Mouse (Mus musculus): Measurements from ENCODE around the gene Sox6. TPM values are rescaled to one million over a fixed set of nuclear protein-coding genes. Genes with fewer than 3 reads are reported as not detected.

Sox6 gene
- total and polyA plus RNA-seq, 3 experiments, result 0.09 to 1.3 (median 0.90) TPM

DNA sequence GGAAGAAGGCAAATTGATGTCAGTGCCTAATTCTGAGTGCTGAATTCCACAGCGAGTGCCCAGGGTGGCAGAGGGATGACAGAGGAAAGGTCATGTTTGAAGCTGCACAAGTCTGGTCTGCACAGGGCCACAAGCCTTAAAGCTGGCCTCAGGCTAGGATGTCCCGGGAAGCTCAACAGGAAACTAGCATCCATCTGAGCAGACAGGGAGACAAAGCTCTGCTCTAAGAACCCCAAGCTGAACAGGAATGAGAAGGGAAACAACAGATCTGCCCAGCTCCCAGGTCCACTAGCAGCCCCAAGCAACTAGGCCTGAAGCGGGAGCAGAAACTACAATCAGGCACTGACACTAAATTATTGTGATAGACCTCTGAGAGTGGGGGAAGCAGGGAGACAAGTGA is 8.6 kb downstream of the Sox6 start (continued):
- no peak for TF ChIP-seq CTCF (conservative IDR thresholded peaks at IDR 0.05 in 1 of 2, IDR thresholded peaks at IDR 0.05 in 1 of 2; ENCODE audit: low read depth in 2 of 2, low read length in 2 of 2)
- no peak for TF ChIP-seq POLR2A (IDR thresholded peaks at IDR 0.05; ENCODE audit: low read depth, low read length)
- no peak for TF ChIP-seq ZMIZ1 (IDR thresholded peaks at IDR 0.05; ENCODE audit: low read depth, low read length)

DNA sequence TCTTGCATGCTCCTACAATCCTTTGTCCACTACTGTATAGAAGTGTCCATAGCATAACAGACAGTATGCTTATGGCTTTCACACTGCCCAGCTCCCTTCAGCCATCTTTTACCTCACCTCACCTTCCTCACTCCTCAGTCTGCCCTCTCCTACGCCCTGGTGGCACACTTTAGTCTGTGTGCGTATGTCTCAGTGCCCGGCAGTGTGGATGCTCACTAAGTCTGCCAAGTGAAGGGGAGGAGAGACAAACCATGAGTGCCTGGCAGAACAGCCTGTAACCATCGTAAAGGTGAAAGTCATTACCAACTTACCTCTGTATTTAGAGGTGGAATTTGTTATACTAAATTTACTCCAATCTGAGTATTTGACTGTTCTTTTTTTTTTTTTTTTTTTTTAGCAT is 35.9 kb downstream of the Sox6 start:
- H3K79me2 ChIP-seq (replicated peaks; ENCODE audit: control insufficient read depth, extremely low read depth, insufficient read depth, poor library complexity, severe bottlenecking), result no peaks in the 10 kb centered on the region
- dilution Hi-C loops (cut with MboI; ENCODE audit: extremely low pct_ligation_motif_present, extremely low pct_unique_long_range_greater_than_20kb, low sequenced_read_pairs) (no loop called here), in situ Hi-C loops (cut with MboI; ENCODE audit: low pct_ligation_motif_present, low pct_unique_long_range_greater_than_20kb, low sequenced_read_pairs) (no loop called here)
- no peaks in the 10 kb centered on the region for H3K27me3 ChIP-seq (replicated peaks)
- peaks cover 0 to 4% of the 10 kb centered on the region in 2 experiments; a peak in 1 of 4 replicates for H3K4me1 ChIP-seq (ENCODE audit: control insufficient read depth in 1 of 2, insufficient read depth in 2 of 2)
- no peak for DNase-seq (ENCODE audit: extremely low read depth)
- H3K4me2 ChIP-seq (ENCODE audit: insufficient read depth, low read depth, poor library complexity, severe bottlenecking), result no peak overlapping the region
- no peak overlapping the region for H3K4me3 ChIP-seq (replicated peaks in 1 of 3; ENCODE audit: low read depth in 2 of 3, low read length in 2 of 3, poor library complexity in 1 of 3)
- no peaks in the 10 kb centered on the region for H3K36me3 ChIP-seq (replicated peaks in 1 of 2; ENCODE audit: control insufficient read depth in 1 of 2, insufficient read depth in 1 of 2, low read length in 1 of 2)
- no peak overlapping the region for H3K9ac ChIP-seq (ENCODE audit: insufficient read depth, low read depth)
- no peak overlapping the region for H3K27ac ChIP-seq (ENCODE audit: insufficient read depth, low read depth)
- TF ChIP-seq TCF12 (IDR thresholded peaks at IDR 0.05; ENCODE audit: low read depth, low read length) (no peak), MYC (IDR thresholded peaks at IDR 0.05; ENCODE audit: low read depth, low read length) (no peak), ZC3H11A (IDR thresholded peaks at IDR 0.05; ENCODE audit: low read depth, low read length) (no peak), NRF1 (IDR thresholded peaks at IDR 0.05; ENCODE audit: low read depth, low read length) (no peak), PAX5 (IDR thresholded peaks at IDR 0.05; ENCODE audit: low read length) (no peak), ZKSCAN1 (IDR thresholded peaks at IDR 0.05; ENCODE audit: borderline replicate concordance, low read depth, low read length) (no peak)
- no peaks in the 10 kb centered on the region for H3K9me3 ChIP-seq (replicated peaks; ENCODE audit: low read length)

DNA sequence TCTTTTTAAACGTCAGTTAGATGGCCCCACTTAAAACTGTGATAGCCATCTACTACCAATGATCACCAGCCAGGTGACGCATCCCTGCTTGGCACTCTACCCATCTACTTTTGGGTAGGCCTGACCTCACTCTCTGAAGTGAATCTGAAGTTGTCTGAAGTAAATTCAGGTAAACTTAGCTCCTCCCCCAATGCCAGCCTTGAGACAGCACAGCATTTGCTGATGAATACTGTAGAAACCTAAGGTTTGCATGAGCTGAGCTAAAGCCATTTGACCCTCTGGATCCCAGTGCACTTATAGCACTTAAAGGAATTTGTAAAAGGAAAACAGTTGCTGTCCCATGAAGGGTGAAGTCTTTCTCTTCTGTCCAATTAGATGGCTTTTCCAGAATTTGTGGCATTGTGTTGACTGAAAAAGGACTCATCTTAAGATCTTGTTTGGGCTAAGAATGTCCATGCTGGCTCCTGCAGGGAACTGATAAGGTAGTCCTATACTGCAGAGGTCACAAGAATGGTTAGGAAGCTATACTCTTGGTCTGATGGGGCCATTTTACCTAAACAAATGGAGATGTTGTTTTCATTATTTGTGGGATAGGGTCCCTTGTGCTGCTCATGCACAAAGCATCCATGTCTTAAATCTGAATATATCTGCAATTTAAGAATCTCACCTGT is 50.4 kb downstream of the Sox6 start:
- no peaks in the 10 kb centered on the region for H3K4me1 ChIP-seq (ENCODE audit: control insufficient read depth in 1 of 2, insufficient read depth in 2 of 2)
- no peak for TF ChIP-seq E2F4 (IDR thresholded peaks at IDR 0.05; ENCODE audit: insufficient replicate concordance, low read depth, low read length)
- no peak for TF ChIP-seq ZKSCAN1 (IDR thresholded peaks at IDR 0.05; ENCODE audit: borderline replicate concordance, low read depth, low read length)
- no peak for TF ChIP-seq NRF1 (IDR thresholded peaks at IDR 0.05; ENCODE audit: low read depth, low read length)
- TF ChIP-seq SMC3 (IDR thresholded peaks at IDR 0.05; ENCODE audit: low read depth, low read length), result no peak
- TF ChIP-seq CHD2 (IDR thresholded peaks at IDR 0.05; ENCODE audit: low read length), result no peak
- TF ChIP-seq MYC (IDR thresholded peaks at IDR 0.05; ENCODE audit: low read depth, low read length), result no peak
- TF ChIP-seq KAT2A (IDR thresholded peaks at IDR 0.05; ENCODE audit: insufficient replicate concordance, low read length), result no peak
- TF ChIP-seq ZC3H11A (IDR thresholded peaks at IDR 0.05; ENCODE audit: low read depth, low read length), result no peak
- TF ChIP-seq ETS1 (conservative IDR thresholded peaks at IDR 0.05; ENCODE audit: low read depth, low read length), result no peak
- no peak for TF ChIP-seq PAX5 (IDR thresholded peaks at IDR 0.05; ENCODE audit: low read length)
- TF ChIP-seq ELF1 (IDR thresholded peaks at IDR 0.05; ENCODE audit: low read depth, low read length), result no peak
- TF ChIP-seq POLR2A (IDR thresholded peaks at IDR 0.05; ENCODE audit: low read depth, low read length), result no peak
- no peaks in the 10 kb centered on the region for H3K27me3 ChIP-seq (replicated peaks)
- H3K4me3 ChIP-seq (replicated peaks in 1 of 3; ENCODE audit: low read depth in 2 of 3, low read length in 2 of 3, poor library complexity in 1 of 3), result no peak overlapping the region
- DNase-seq (ENCODE audit: extremely low read depth), result no peak
- in situ Hi-C loops (cut with MboI; ENCODE audit: low pct_ligation_motif_present, low pct_unique_long_range_greater_than_20kb, low sequenced_read_pairs) (no loop called here), dilution Hi-C loops (cut with MboI; ENCODE audit: extremely low pct_ligation_motif_present, extremely low pct_unique_long_range_greater_than_20kb, low sequenced_read_pairs) (no loop called here)
- H3K27ac ChIP-seq (ENCODE audit: insufficient read depth, low read depth), result no peak overlapping the region
- H3K79me2 ChIP-seq (replicated peaks; ENCODE audit: control insufficient read depth, extremely low read depth, insufficient read depth, poor library complexity, severe bottlenecking), result no peaks in the 10 kb centered on the region
- no peak overlapping the region for H3K4me2 ChIP-seq (ENCODE audit: insufficient read depth, low read depth, poor library complexity, severe bottlenecking)
- H3K36me3 ChIP-seq (replicated peaks in 1 of 2; ENCODE audit: control insufficient read depth in 1 of 2, insufficient read depth in 1 of 2, low read length in 1 of 2), result no peaks in the 10 kb centered on the region
- H3K9me3 ChIP-seq (replicated peaks; ENCODE audit: low read length), result no peaks in the 10 kb centered on the region
- no peak overlapping the region for H3K9ac ChIP-seq (ENCODE audit: insufficient read depth, low read depth)
